Mouse (Mus musculus) heart, postnatal 0 days (tissue): Measurements from ENCODE around the gene Taar5.

Experiments used
- CTCF ChIP-seq: IDR thresholded peaks from 2 replicates; pipeline ENCODE4 v1.5.1; 2016; ENCODE audit warnings: antibody characterized with exemption, control low read depth, low read depth
- EP300 ChIP-seq: IDR thresholded peaks from 2 replicates; pipeline ENCODE4 v1.6.1; 2016; ENCODE audit warnings: antibody characterized with exemption, low read depth

DNA sequence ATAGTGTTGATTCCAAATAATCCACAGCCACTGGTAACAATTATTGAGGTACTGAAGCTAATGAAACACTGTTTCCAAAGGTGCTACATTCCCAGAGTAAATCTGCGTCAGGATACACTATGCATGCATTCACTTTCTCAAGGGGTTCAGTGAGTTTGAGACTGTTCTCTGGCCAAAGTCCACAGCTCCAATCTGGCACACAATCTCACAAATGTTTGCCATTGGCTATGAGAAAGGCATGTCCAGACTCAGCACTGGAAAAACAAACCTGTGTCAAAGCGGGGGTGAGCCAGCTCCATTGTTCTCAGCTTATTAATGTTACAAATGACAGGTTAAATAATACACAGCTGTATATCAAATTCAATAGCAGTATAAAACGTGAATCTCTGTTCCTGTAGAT is 11.4 kb upstream of the Taar5 start:
- TF ChIP-seq CTCF (no peak), EP300 (no peak)
